Mouse (Mus musculus): ENCODE data around the gene Gm20388. TPM values are rescaled to one million over a fixed set of nuclear protein-coding genes. Genes with fewer than 3 reads are reported as not detected.

Gene Gm20388
- polyA plus RNA-seq, 1 experiment from 2014 or later, result not detected

DNA sequence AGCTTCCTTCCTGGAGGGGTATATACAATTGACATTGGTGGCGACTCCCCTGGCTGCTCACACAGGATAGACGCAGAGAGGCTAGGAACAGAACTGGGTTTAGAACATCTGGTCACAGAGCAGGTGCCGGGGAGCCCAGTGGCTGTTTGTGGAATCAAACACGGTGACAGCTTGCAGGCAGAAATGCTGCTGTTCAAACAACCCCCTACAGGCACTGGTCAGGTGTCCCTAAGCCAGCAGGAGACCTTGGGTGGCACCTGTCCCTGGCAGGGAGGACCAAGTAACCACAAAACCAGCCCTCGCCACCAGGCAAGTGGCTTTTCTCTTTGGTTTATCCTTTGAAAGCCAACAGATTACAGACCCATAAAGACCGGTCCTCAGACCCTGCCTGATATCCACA is 2761.3 kb downstream of the Gm20388 start:
- Histone ChIP-seq H3K4me2 (replicated peaks; ENCODE audit: low read depth) (no peak overlapping the region), H3K27ac (replicated peaks) (no peak overlapping the region), H3K36me3 (ENCODE audit: control insufficient read depth, insufficient read depth, low read length) (no peaks in the 10 kb centered on the region), H3K4me1 (replicated peaks; ENCODE audit: control insufficient read depth, insufficient read depth) (no peaks in the 10 kb centered on the region), H3K27me3 (ENCODE audit: control insufficient read depth, insufficient read depth, low read length) (no peaks in the 10 kb centered on the region), H3K9me3 (ENCODE audit: control insufficient read depth, low read length) (no peaks in the 10 kb centered on the region), H3K9ac (ENCODE audit: low read length) (no peak overlapping the region), H3K4me3 (ENCODE audit: low read depth, low read length) (no peak overlapping the region)
- 57% methylated on average over 6 of the region's 6 CpGs for WGBS
- DNase-seq (ENCODE audit: low spot score), result no peak
- ATAC-seq (ENCODE audit: low FRiP score, low TSS enrichment), result no peak
- no peak for TF ChIP-seq CTCF (IDR thresholded peaks at IDR 0.05; ENCODE audit: low read depth)
- no peak for TF ChIP-seq EP300 (optimal IDR thresholded peaks at IDR 0.05)

DNA sequence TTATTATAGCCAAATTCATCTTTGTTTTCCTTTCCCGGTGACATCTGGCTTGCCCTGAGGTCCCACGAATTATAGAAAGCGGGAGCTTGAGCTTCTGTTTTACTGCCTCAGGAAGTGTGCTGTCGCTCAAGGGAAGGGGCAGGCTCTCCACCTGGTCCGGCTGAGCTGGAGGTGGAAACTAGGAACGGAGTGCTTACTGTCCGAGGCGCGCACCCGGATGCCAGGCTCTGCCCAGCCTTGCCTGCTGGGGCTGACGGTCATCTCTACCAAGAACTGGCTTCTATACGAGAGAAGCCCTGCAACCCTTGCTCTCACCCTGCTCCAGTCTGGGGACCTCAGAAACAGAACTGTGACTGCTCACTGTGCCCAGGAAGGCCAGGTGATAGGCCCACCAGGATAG is 2763.3 kb downstream of the Gm20388 start:
- TF ChIP-seq EP300 (optimal IDR thresholded peaks at IDR 0.05), result no peak
- TF ChIP-seq CTCF (IDR thresholded peaks at IDR 0.05; ENCODE audit: low read depth), result no peak
- no peak overlapping the region for H3K9ac ChIP-seq (ENCODE audit: low read length)
- H3K4me3 ChIP-seq (ENCODE audit: low read depth, low read length), result no peak overlapping the region
- WGBS, result 75% methylated on average over 12 of the region's 12 CpGs
- no peaks in the 10 kb centered on the region for H3K9me3 ChIP-seq (ENCODE audit: control insufficient read depth, low read length)
- ATAC-seq (ENCODE audit: low FRiP score, low TSS enrichment) (no peak), DNase-seq (ENCODE audit: low spot score) (no peak)
- H3K27ac ChIP-seq (replicated peaks), result no peak overlapping the region
- H3K4me2 ChIP-seq (replicated peaks; ENCODE audit: low read depth), result no peak overlapping the region
- no peaks in the 10 kb centered on the region for H3K4me1 ChIP-seq (replicated peaks; ENCODE audit: control insufficient read depth, insufficient read depth)
- H3K36me3 ChIP-seq (ENCODE audit: control insufficient read depth, insufficient read depth, low read length), result no peaks in the 10 kb centered on the region
- H3K27me3 ChIP-seq (ENCODE audit: control insufficient read depth, insufficient read depth, low read length), result no peaks in the 10 kb centered on the region

DNA sequence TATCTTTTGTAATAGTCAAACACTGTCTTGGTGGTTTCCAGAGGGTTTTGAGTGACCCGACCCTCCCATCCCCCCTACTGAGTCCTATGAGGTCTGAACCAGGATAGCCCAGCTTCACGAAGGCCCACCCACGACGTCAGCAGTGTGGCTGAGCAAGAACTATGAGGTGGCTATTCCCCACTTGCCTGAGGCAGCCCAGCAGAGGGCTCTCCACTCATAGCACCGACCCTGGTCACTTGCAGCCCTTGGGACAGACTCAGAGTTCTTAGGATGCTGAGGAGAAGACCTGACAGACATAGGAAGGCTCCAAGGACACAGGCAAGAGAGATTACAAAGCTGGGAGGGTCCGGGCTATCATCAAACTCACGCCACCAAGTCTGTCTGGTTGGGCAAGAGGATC is 2764.4 kb downstream of the Gm20388 start:
- no peak for ATAC-seq (ENCODE audit: low FRiP score, low TSS enrichment)
- H3K27me3 ChIP-seq (ENCODE audit: control insufficient read depth, insufficient read depth, low read length), result no peaks in the 10 kb centered on the region
- H3K9me3 ChIP-seq (ENCODE audit: control insufficient read depth, low read length), result no peaks in the 10 kb centered on the region
- H3K36me3 ChIP-seq (ENCODE audit: control insufficient read depth, insufficient read depth, low read length), result no peaks in the 10 kb centered on the region
- TF ChIP-seq CTCF (IDR thresholded peaks at IDR 0.05; ENCODE audit: low read depth), result peak; percentile 54
- TF ChIP-seq EP300 (optimal IDR thresholded peaks at IDR 0.05), result no peak
- no peak overlapping the region for H3K9ac ChIP-seq (ENCODE audit: low read length)
- no peak overlapping the region for H3K4me2 ChIP-seq (replicated peaks; ENCODE audit: low read depth)
- no peak overlapping the region for H3K4me3 ChIP-seq (ENCODE audit: low read depth, low read length)
- DNase-seq (ENCODE audit: low spot score), result no peak
- no peak overlapping the region for H3K27ac ChIP-seq (replicated peaks)
- no peaks in the 10 kb centered on the region for H3K4me1 ChIP-seq (replicated peaks; ENCODE audit: control insufficient read depth, insufficient read depth)
- 44% methylated on average over 7 of the region's 7 CpGs for WGBS

DNA sequence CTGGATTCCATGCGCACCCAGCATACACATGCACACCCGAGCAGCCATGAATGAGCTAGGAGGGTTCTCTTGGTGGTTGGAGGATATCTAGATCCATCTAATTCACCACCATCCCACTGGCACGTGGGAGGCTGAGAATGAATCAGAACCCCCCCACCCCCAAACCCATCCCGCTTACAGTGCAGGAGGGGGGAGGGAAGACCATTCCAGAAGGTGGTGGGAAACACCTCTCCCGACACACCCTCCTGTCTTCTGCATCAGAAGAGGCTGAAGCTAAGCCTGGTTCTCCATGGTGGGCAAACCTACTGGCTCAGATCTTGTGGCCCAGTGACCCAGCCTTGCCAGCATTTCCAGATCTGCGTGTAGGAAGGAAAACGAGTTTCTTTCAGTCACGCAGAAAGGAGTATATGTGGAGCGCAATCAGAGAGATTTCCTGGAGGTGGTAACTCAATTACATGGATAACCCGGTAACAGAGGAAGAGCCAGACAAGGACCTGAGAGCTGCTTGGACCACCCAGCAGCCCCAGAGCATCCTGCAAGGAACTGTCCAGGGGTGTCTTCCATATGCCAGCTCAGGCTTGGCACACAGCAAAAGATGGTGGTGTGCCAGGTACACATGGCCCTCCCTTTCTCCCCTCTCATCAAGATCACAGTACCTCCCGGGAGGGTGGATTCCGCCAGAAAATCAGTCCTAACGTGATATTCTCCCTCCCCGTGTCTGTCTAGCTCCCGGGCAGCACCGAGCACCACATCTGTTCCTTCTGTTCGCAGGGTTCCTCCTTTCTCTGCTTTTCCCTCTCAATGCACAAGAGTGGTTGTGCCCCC is 2765.2 kb downstream of the Gm20388 start:
- no peak overlapping the region for H3K9ac ChIP-seq (ENCODE audit: low read length)
- DNase-seq (ENCODE audit: low spot score), result no peak
- H3K27ac ChIP-seq (replicated peaks), result 0 out of 2 replicates have a peak overlapping the region, but pooled peaks have one; percentile 13

DNA sequence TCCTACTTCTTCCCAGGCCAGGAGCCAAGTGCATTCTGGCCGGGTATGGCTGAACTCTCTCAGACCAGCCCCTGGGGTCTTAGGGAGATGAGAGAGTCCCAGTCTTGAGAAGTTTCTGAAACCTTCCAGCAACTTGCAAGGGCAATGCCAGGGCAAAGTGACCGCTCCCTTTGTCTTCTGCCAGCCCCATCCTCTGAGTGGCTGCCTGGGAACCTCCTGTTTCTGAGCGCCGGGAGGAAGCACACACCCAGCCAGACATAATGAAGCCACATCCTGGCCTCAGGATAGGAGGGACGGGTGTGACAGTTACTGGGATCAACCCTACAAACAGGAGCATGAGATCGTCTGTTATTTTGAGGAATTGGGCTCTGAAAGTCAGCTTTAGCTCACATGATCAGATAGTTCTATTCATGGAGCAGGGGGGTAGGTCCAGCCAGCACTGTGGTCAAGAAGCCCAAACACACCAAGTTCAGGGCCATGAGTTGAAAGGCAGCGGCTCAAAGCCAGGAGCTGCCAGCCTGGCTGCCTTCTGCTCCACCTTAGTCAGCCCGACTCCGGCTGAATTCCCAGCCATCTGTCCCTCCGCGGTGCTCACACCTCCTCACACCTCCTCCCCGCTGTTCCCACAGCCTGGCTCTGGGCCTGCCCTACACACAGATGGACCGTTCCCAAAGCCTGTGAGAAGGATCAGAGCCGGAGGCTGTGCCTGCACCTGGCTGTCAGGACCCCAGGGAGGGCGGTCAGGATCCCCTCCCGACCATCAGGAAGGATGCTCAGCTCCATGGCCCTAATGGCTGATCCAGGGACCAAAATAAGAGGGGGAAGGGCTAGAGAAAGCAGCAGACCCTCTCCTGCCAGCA is 2766.2 kb downstream of the Gm20388 start:
- no peaks in the 10 kb centered on the region for H3K27me3 ChIP-seq (ENCODE audit: control insufficient read depth, insufficient read depth, low read length)
- no peaks in the 10 kb centered on the region for H3K4me1 ChIP-seq (replicated peaks; ENCODE audit: control insufficient read depth, insufficient read depth)
- no peaks in the 10 kb centered on the region for H3K9me3 ChIP-seq (ENCODE audit: control insufficient read depth, low read length)
- H3K4me3 ChIP-seq (ENCODE audit: low read depth, low read length), result peak overlapping the region; percentile 66
- TF ChIP-seq CTCF (IDR thresholded peaks at IDR 0.05; ENCODE audit: low read depth) (no peak), EP300 (optimal IDR thresholded peaks at IDR 0.05) (no peak)
- DNase-seq (ENCODE audit: low spot score) (peak; percentile 39), ATAC-seq (ENCODE audit: low FRiP score, low TSS enrichment) (peak; percentile 18; the same call in 1 of the 2 replicates)
- peak overlapping the region; percentile 64 for H3K9ac ChIP-seq (ENCODE audit: low read length)
- peak overlapping the region; percentile 76; the same call in 1 of the 2 replicates for H3K27ac ChIP-seq (replicated peaks)
- H3K4me2 ChIP-seq (replicated peaks; ENCODE audit: low read depth), result peak overlapping the region; percentile 98
- WGBS, result 17% methylated on average over 16 of the region's 16 CpGs
- H3K36me3 ChIP-seq (ENCODE audit: control insufficient read depth, insufficient read depth, low read length), result no peaks in the 10 kb centered on the region

More for the DNA sequence above, 2765.2 kb downstream of the Gm20388 start:
- Histone ChIP-seq H3K9me3 (ENCODE audit: control insufficient read depth, low read length) (no peaks in the 10 kb centered on the region), H3K4me1 (replicated peaks; ENCODE audit: control insufficient read depth, insufficient read depth) (no peaks in the 10 kb centered on the region), H3K36me3 (ENCODE audit: control insufficient read depth, insufficient read depth, low read length) (no peaks in the 10 kb centered on the region), H3K27me3 (ENCODE audit: control insufficient read depth, insufficient read depth, low read length) (no peaks in the 10 kb centered on the region), H3K4me2 (replicated peaks; ENCODE audit: low read depth) (peak overlapping the region; percentile 98), H3K4me3 (ENCODE audit: low read depth, low read length) (0 out of 2 replicates have a peak overlapping the region, but pooled peaks have one; percentile 18)
- TF ChIP-seq EP300 (optimal IDR thresholded peaks at IDR 0.05) (no peak), CTCF (IDR thresholded peaks at IDR 0.05; ENCODE audit: low read depth) (no peak)
- 79% methylated on average over 17 of the region's 17 CpGs for WGBS
- no peak for ATAC-seq (ENCODE audit: low FRiP score, low TSS enrichment)
